Mouse (Mus musculus): ENCODE data around the gene Atp8b2. TPM values are rescaled to one million over a fixed set of nuclear protein-coding genes. Genes with fewer than 3 reads are reported as not detected.

The Atp8b2 gene
- polyA plus RNA-seq, 1 experiment from 2014 or later = 14.8 TPM

GRCm38 (mm10) chr3:89916622-89917021, 46.7 kb downstream of the Atp8b2 start:
- Histone ChIP-seq H3K4me2 (ENCODE audit: low read depth, low read length) (no peak overlapping the region), H3K27me3 (ENCODE audit: control insufficient read depth, insufficient read depth, low read length) (peaks cover 9% of the 10 kb centered on the region), H3K27ac (ENCODE audit: low read depth, low read length) (no peak overlapping the region), H3K9ac (replicated peaks; ENCODE audit: low read depth, low read length) (no peak overlapping the region), H3K9me3 (ENCODE audit: control insufficient read depth, low read length) (no peaks in the 10 kb centered on the region), H3K36me3 (ENCODE audit: control insufficient read depth, insufficient read depth, low read length) (no peaks in the 10 kb centered on the region), H3K4me1 (ENCODE audit: control insufficient read depth, insufficient read depth, low read length) (peaks cover 4% of the 10 kb centered on the region; the same call in 1 of the 2 replicates), H3K4me3 (ENCODE audit: low read depth, low read length) (no peak overlapping the region)
- no peak for ATAC-seq (ENCODE audit: low read depth)
- WGBS = 73% methylated on average over 1 of the region's 1 CpGs

- H3K27ac ChIP-seq (ENCODE audit: low read depth, low read length) = no peak overlapping the region
- H3K4me3 ChIP-seq (ENCODE audit: low read depth, low read length) = no peak overlapping the region
- WGBS = 80% methylated on average over 4 of the region's 4 CpGs
- ATAC-seq (ENCODE audit: low read depth) = no peak
- peaks cover 4% of the 10 kb centered on the region; the same call in 1 of the 2 replicates for H3K4me1 ChIP-seq (ENCODE audit: control insufficient read depth, insufficient read depth, low read length)
- H3K36me3 ChIP-seq (ENCODE audit: control insufficient read depth, insufficient read depth, low read length) = no peaks in the 10 kb centered on the region
- no peaks in the 10 kb centered on the region for H3K9me3 ChIP-seq (ENCODE audit: control insufficient read depth, low read length)
- peaks cover 9% of the 10 kb centered on the region for H3K27me3 ChIP-seq (ENCODE audit: control insufficient read depth, insufficient read depth, low read length)
- H3K4me2 ChIP-seq (ENCODE audit: low read depth, low read length) = no peak overlapping the region
- H3K9ac ChIP-seq (replicated peaks; ENCODE audit: low read depth, low read length) = no peak overlapping the region
Observed at GRCm38 (mm10) chr3:89914700-89915099, 48.6 kb downstream of the Atp8b2 start.

GRCm38 (mm10) chr3:89912543-89913391, 50.5 kb downstream of the Atp8b2 start, which contains the start of gene Il6ra:
Gene Il6ra, minus strand, starts transcription at chr3:89913196.
- peak; percentile 86 for ATAC-seq (ENCODE audit: low read depth)
- H3K9ac ChIP-seq (replicated peaks; ENCODE audit: low read depth, low read length) = peak within 1 kb of the TSS; percentile 47
- WGBS = 2% methylated on average over 75 of the region's 75 CpGs
- H3K4me2 ChIP-seq (ENCODE audit: low read depth, low read length) = peak within 1 kb of the TSS; percentile 96
- peaks cover 4% of the 10 kb centered on the region; the same call in 1 of the 2 replicates for H3K4me1 ChIP-seq (ENCODE audit: control insufficient read depth, insufficient read depth, low read length)
- no peak within 1 kb of the TSS for H3K27ac ChIP-seq (ENCODE audit: low read depth, low read length)
- H3K4me3 ChIP-seq (ENCODE audit: low read depth, low read length) = peak within 1 kb of the TSS; percentile 45
- peaks cover 9% of the 10 kb centered on the region for H3K27me3 ChIP-seq (ENCODE audit: control insufficient read depth, insufficient read depth, low read length)
- H3K36me3 ChIP-seq (ENCODE audit: control insufficient read depth, insufficient read depth, low read length) = no peaks in the 10 kb centered on the region
- H3K9me3 ChIP-seq (ENCODE audit: control insufficient read depth, low read length) = no peaks in the 10 kb centered on the region

- H3K36me3 ChIP-seq (ENCODE audit: control insufficient read depth, insufficient read depth, low read length) = no peaks in the 10 kb centered on the region
- peaks cover 9% of the 10 kb centered on the region for H3K27me3 ChIP-seq (ENCODE audit: control insufficient read depth, insufficient read depth, low read length)
- ATAC-seq (ENCODE audit: low read depth) = no peak; the same call in 1 of the 2 replicates
- H3K4me2 ChIP-seq (ENCODE audit: low read depth, low read length) = no peak overlapping the region
- H3K9ac ChIP-seq (replicated peaks; ENCODE audit: low read depth, low read length) = no peak overlapping the region
- WGBS = 46% methylated on average over 6 of the region's 6 CpGs
- no peak overlapping the region for H3K27ac ChIP-seq (ENCODE audit: low read depth, low read length)
- H3K9me3 ChIP-seq (ENCODE audit: control insufficient read depth, low read length) = no peaks in the 10 kb centered on the region
- no peak overlapping the region for H3K4me3 ChIP-seq (ENCODE audit: low read depth, low read length)
- H3K4me1 ChIP-seq (ENCODE audit: control insufficient read depth, insufficient read depth, low read length) = peaks cover 4% of the 10 kb centered on the region; the same call in 1 of the 2 replicates
Observed at GRCm38 (mm10) chr3:89912108-89912542, 51.2 kb downstream of the Atp8b2 start.

GRCm38 (mm10) chr3:89911207-89911606, 52.1 kb downstream of the Atp8b2 start:
- ATAC-seq (ENCODE audit: low read depth) = no peak
- Histone ChIP-seq H3K4me2 (ENCODE audit: low read depth, low read length) (no peak overlapping the region), H3K9ac (replicated peaks; ENCODE audit: low read depth, low read length) (no peak overlapping the region), H3K27me3 (ENCODE audit: control insufficient read depth, insufficient read depth, low read length) (peaks cover 9% of the 10 kb centered on the region), H3K4me1 (ENCODE audit: control insufficient read depth, insufficient read depth, low read length) (peaks cover 4% of the 10 kb centered on the region; the same call in 1 of the 2 replicates), H3K36me3 (ENCODE audit: control insufficient read depth, insufficient read depth, low read length) (no peaks in the 10 kb centered on the region), H3K4me3 (ENCODE audit: low read depth, low read length) (no peak overlapping the region), H3K27ac (ENCODE audit: low read depth, low read length) (no peak overlapping the region), H3K9me3 (ENCODE audit: control insufficient read depth, low read length) (no peaks in the 10 kb centered on the region)
- 95% methylated on average over 3 of the region's 3 CpGs for WGBS

GRCm38 (mm10) chr3:89909703-89910542, 53.4 kb downstream of the Atp8b2 start:
- H3K9ac ChIP-seq (replicated peaks; ENCODE audit: low read depth, low read length) = no peak overlapping the region
- H3K36me3 ChIP-seq (ENCODE audit: control insufficient read depth, insufficient read depth, low read length) = no peaks in the 10 kb centered on the region
- peaks cover 9% of the 10 kb centered on the region for H3K27me3 ChIP-seq (ENCODE audit: control insufficient read depth, insufficient read depth, low read length)
- H3K27ac ChIP-seq (ENCODE audit: low read depth, low read length) = no peak overlapping the region
- H3K4me1 ChIP-seq (ENCODE audit: control insufficient read depth, insufficient read depth, low read length) = peaks cover 4% of the 10 kb centered on the region; the same call in 1 of the 2 replicates
- no peak for ATAC-seq (ENCODE audit: low read depth)
- WGBS = 54% methylated on average over 5 of the region's 5 CpGs
- no peaks in the 10 kb centered on the region for H3K9me3 ChIP-seq (ENCODE audit: control insufficient read depth, low read length)
- H3K4me3 ChIP-seq (ENCODE audit: low read depth, low read length) = no peak overlapping the region
- H3K4me2 ChIP-seq (ENCODE audit: low read depth, low read length) = no peak overlapping the region

- Histone ChIP-seq H3K36me3 (ENCODE audit: control insufficient read depth, insufficient read depth, low read length) (no peaks in the 10 kb centered on the region), H3K4me2 (ENCODE audit: low read depth, low read length) (no peak overlapping the region), H3K27ac (ENCODE audit: low read depth, low read length) (no peak overlapping the region), H3K9ac (replicated peaks; ENCODE audit: low read depth, low read length) (no peak overlapping the region), H3K4me1 (ENCODE audit: control insufficient read depth, insufficient read depth, low read length) (peaks cover 4% of the 10 kb centered on the region; the same call in 1 of the 2 replicates), H3K27me3 (ENCODE audit: control insufficient read depth, insufficient read depth, low read length) (peaks cover 5% of the 10 kb centered on the region), H3K4me3 (ENCODE audit: low read depth, low read length) (no peak overlapping the region), H3K9me3 (ENCODE audit: control insufficient read depth, low read length) (no peaks in the 10 kb centered on the region)
- no peak for ATAC-seq (ENCODE audit: low read depth)
- 90% methylated on average over 6 of the region's 6 CpGs for WGBS
Observed at GRCm38 (mm10) chr3:89908836-89909235, 54.5 kb downstream of the Atp8b2 start.

- H3K4me2 ChIP-seq (ENCODE audit: low read depth, low read length) = no peak overlapping the region
- H3K4me1 ChIP-seq (ENCODE audit: control insufficient read depth, insufficient read depth, low read length) = peaks cover 3% of the 10 kb centered on the region; the same call in 1 of the 2 replicates
- peaks cover 3% of the 10 kb centered on the region; the same call in 1 of the 2 replicates for H3K27me3 ChIP-seq (ENCODE audit: control insufficient read depth, insufficient read depth, low read length)
- H3K36me3 ChIP-seq (ENCODE audit: control insufficient read depth, insufficient read depth, low read length) = no peaks in the 10 kb centered on the region
- no peak overlapping the region for H3K27ac ChIP-seq (ENCODE audit: low read depth, low read length)
- 84% methylated on average over 3 of the region's 3 CpGs for WGBS
- no peak overlapping the region for H3K9ac ChIP-seq (replicated peaks; ENCODE audit: low read depth, low read length)
- H3K4me3 ChIP-seq (ENCODE audit: low read depth, low read length) = no peak overlapping the region
- H3K9me3 ChIP-seq (ENCODE audit: control insufficient read depth, low read length) = no peaks in the 10 kb centered on the region
- ATAC-seq (ENCODE audit: low read depth) = no peak
Observed at GRCm38 (mm10) chr3:89907846-89908245, 55.5 kb downstream of the Atp8b2 start.
